Mouse (Mus musculus) stomach, postnatal 0 days (tissue): Measurements from ENCODE around the gene Tmem200a. TPM values are rescaled to one million over a fixed set of nuclear protein-coding genes. Genes with fewer than 3 reads are reported as not detected.

ENCODE experiments used
- ATAC-seq: fragments of 200-750 bp; cut with Nextera tagmentation; 2 replicates; pipeline ENCODE4 v1.8.0; 2017; ENCODE audit not compliant: low FRiP score, low TSS enrichment
- DNase-seq: peaks from one replicate; pipeline ENCODE4 v3.0.0-alpha.2; 2016; ENCODE audit warnings: low spot score
- H3K27ac ChIP-seq: fragments of 300-500 bp; sonication (generic); replicated peaks from 2 replicates; pipeline ENCODE4 v1.5.1; 2014; ENCODE audit warnings: mild to moderate bottlenecking, control low read depth
- H3K27me3 ChIP-seq: fragments of 300-500 bp; sonication (generic); 2 replicates; pipeline ENCODE4 v1.6.1; 2014; ENCODE audit warnings: low read length; ENCODE audit not compliant: control insufficient read depth, insufficient read depth
- H3K36me3 ChIP-seq: fragments of 300-500 bp; sonication (generic); 2 replicates; pipeline ENCODE4 v1.6.1; 2014; ENCODE audit warnings: low read length, mixed read lengths; ENCODE audit not compliant: control insufficient read depth, insufficient read depth
- H3K4me1 ChIP-seq: fragments of 300-500 bp; sonication (generic); replicated peaks from 2 replicates; pipeline ENCODE4 v1.6.1; 2014; ENCODE audit warnings: antibody characterized with exemption; ENCODE audit not compliant: control insufficient read depth, insufficient read depth
- H3K4me2 ChIP-seq: fragments of 300-500 bp; sonication (generic); replicated peaks from 2 replicates; pipeline ENCODE4 v1.6.1; 2014; ENCODE audit warnings: low read depth, mild to moderate bottlenecking, control low read depth, moderate library complexity
- H3K4me3 ChIP-seq: fragments of 300-500 bp; sonication (generic); 2 replicates; pipeline ENCODE4 v1.5.1; 2014; ENCODE audit warnings: low read depth, low read length, control low read depth
- H3K9ac ChIP-seq: fragments of 300-500 bp; sonication (generic); 2 replicates; pipeline ENCODE4 v1.6.1; 2014; ENCODE audit warnings: mild to moderate bottlenecking, low read length, control low read depth, mixed read lengths
- H3K9me3 ChIP-seq: fragments of 300-500 bp; sonication (generic); 2 replicates; pipeline ENCODE4 v1.6.1; 2016; ENCODE audit warnings: low read length; ENCODE audit not compliant: control insufficient read depth
- CTCF ChIP-seq: IDR thresholded peaks from 2 replicates; pipeline ENCODE4 v1.5.1; 2016; ENCODE audit warnings: antibody characterized with exemption, low read depth, mild to moderate bottlenecking, moderate library complexity
- EP300 ChIP-seq: optimal IDR thresholded peaks from 2 replicates; pipeline ENCODE3; 2016; ENCODE audit warnings: antibody characterized with exemption
- WGBS: fragments of 180-500 bp; shearing (Covaris S2); extraction: QIAGEN DNeasy Blood & Tissue Kit; methylation state at CpG from one replicate; pipeline ENCODE4 v1.1.7; 2014; 5-methylcytosine and 5-hydroxymethylcytosine counted together
- polyA plus RNA-seq: library from polyadenylated mRNA; unstranded; fragments of >200 nt; fragmentation: Nextera tagmentation; extraction: Ambion mirVana; gene quantifications from 2 replicates; pipeline ENCODE4 v1.2.1, GENCODE M21; 2015

The Tmem200a gene
- polyA plus RNA-seq, 1 experiment from 2014 or later: 6.8 TPM

- DNase-seq: no peak
- Histone ChIP-seq H3K4me1 (no peaks in the 10 kb centered on the region), H3K4me2 (no peak overlapping the region), H3K36me3 (no peaks in the 10 kb centered on the region), H3K27me3 (no peaks in the 10 kb centered on the region), H3K4me3 (no peak overlapping the region), H3K9ac (no peak overlapping the region), H3K27ac (no peak overlapping the region), H3K9me3 (no peaks in the 10 kb centered on the region)
- TF ChIP-seq EP300 (no peak), CTCF (no peak)
- no peak for ATAC-seq
- WGBS: 46% methylated on average over 3 of the region's 3 CpGs
Observed at GRCm38 (mm10) chr10:25958762-25959753, 119.8 kb downstream of the Tmem200a start.

- Histone ChIP-seq H3K4me1 (no peaks in the 10 kb centered on the region), H3K27ac (no peak overlapping the region), H3K4me2 (no peak overlapping the region), H3K36me3 (no peaks in the 10 kb centered on the region), H3K9ac (no peak overlapping the region), H3K27me3 (no peaks in the 10 kb centered on the region), H3K4me3 (no peak overlapping the region), H3K9me3 (no peaks in the 10 kb centered on the region)
- DNase-seq: no peak
- no peak for ATAC-seq
- TF ChIP-seq EP300 (no peak), CTCF (no peak)
- 74% methylated on average over 3 of the region's 3 CpGs for WGBS
Observed at GRCm38 (mm10) chr10:25954641-25955228, 124.1 kb downstream of the Tmem200a start.

GRCm38 (mm10) chr10:25952838-25953237 is 126.0 kb downstream of the Tmem200a start:
- H3K27ac ChIP-seq: no peak overlapping the region
- no peak overlapping the region for H3K9ac ChIP-seq
- H3K36me3 ChIP-seq: no peaks in the 10 kb centered on the region
- ATAC-seq (no peak), DNase-seq (no peak)
- 59% methylated on average over 7 of the region's 7 CpGs for WGBS
- no peaks in the 10 kb centered on the region for H3K27me3 ChIP-seq
- no peak for TF ChIP-seq EP300
- TF ChIP-seq CTCF: no peak
- H3K9me3 ChIP-seq: no peaks in the 10 kb centered on the region
- no peaks in the 10 kb centered on the region for H3K4me1 ChIP-seq
- no peak overlapping the region for H3K4me3 ChIP-seq
- H3K4me2 ChIP-seq: no peak overlapping the region

GRCm38 (mm10) chr10:25952150-25952549 is 126.7 kb downstream of the Tmem200a start:
- Histone ChIP-seq H3K36me3 (no peaks in the 10 kb centered on the region), H3K4me3 (no peak overlapping the region), H3K9ac (no peak overlapping the region), H3K27ac (no peak overlapping the region), H3K9me3 (no peaks in the 10 kb centered on the region), H3K27me3 (no peaks in the 10 kb centered on the region), H3K4me2 (no peak overlapping the region), H3K4me1 (no peaks in the 10 kb centered on the region)
- ATAC-seq: no peak
- TF ChIP-seq EP300 (no peak), CTCF (no peak)
- no peak for DNase-seq
- 42% methylated on average over 6 of the region's 6 CpGs for WGBS

- H3K9me3 ChIP-seq: no peaks in the 10 kb centered on the region
- H3K36me3 ChIP-seq: no peaks in the 10 kb centered on the region
- WGBS: 74% methylated on average over 2 of the region's 2 CpGs
- no peak overlapping the region for H3K27ac ChIP-seq
- no peaks in the 10 kb centered on the region for H3K4me1 ChIP-seq
- H3K9ac ChIP-seq: no peak overlapping the region
- DNase-seq (no peak), ATAC-seq (no peak)
- H3K27me3 ChIP-seq: no peaks in the 10 kb centered on the region
- no peak overlapping the region for H3K4me2 ChIP-seq
- TF ChIP-seq CTCF: no peak
- TF ChIP-seq EP300: no peak
- no peak overlapping the region for H3K4me3 ChIP-seq
Observed at GRCm38 (mm10) chr10:25945866-25946265, 133.0 kb downstream of the Tmem200a start.

- no peak for DNase-seq
- 88% methylated on average over 2 of the region's 2 CpGs for WGBS
- Histone ChIP-seq H3K9me3 (no peaks in the 10 kb centered on the region), H3K27ac (no peak overlapping the region), H3K4me2 (no peak overlapping the region), H3K4me1 (no peaks in the 10 kb centered on the region), H3K9ac (no peak overlapping the region), H3K36me3 (no peaks in the 10 kb centered on the region), H3K4me3 (no peak overlapping the region), H3K27me3 (no peaks in the 10 kb centered on the region)
- ATAC-seq: no peak
- no peak for TF ChIP-seq CTCF
Observed at GRCm38 (mm10) chr10:25944641-25945040, 134.2 kb downstream of the Tmem200a start.
